Mouse (Mus musculus) right cerebral cortex, postnatal 4 days (tissue): ENCODE measurements around the gene Cyp2d40.
A peak's percentile ranks its signal among the peaks of the same experiment; 100 is the strongest.
"Not testable (repeated sequence)": the region's sequence is repeated elsewhere in the genome, so short reads cannot be mapped to it uniquely, and the experiment has no call there.

ENCODE experiments used
- DNase-seq: peaks from one replicate; pipeline ENCODE4 v3.0.0-alpha.2; 2022

Cyp2d40 gene

GRCm38 (mm10) chr15:82763631-82764420 lies at the start of gene Cyp2d40:
TSS of gene Cyp2d40 (minus strand) at chr15:82764183.
- DNase-seq: no peak

GRCm38 (mm10) chr15:82810556-82810955 lies 46.6 kb upstream of the Cyp2d40 start:
- DNase-seq: no peak

GRCm38 (mm10) chr15:82809511-82809910 lies 45.5 kb upstream of the Cyp2d40 start:
- DNase-seq: no peak

- no peak for DNase-seq
These were observed 43.2 kb upstream of the Cyp2d40 start for GRCm38 (mm10) chr15:82806969-82807763.

- peak; percentile 97 for DNase-seq
These were observed 41.0 kb upstream of the Cyp2d40 start for GRCm38 (mm10) chr15:82804708-82805639.

GRCm38 (mm10) chr15:82795936-82796440 lies 32.0 kb upstream of the Cyp2d40 start:
- no peak for DNase-seq

GRCm38 (mm10) chr15:82794277-82794676 lies 30.3 kb upstream of the Cyp2d40 start, which contains the start of gene Cyp2d26:
TSS of gene Cyp2d26 (minus strand) at chr15:82794294.
- DNase-seq: no peak

GRCm38 (mm10) chr15:82793868-82794267 lies 29.9 kb upstream of the Cyp2d40 start:
- no peak for DNase-seq

- no peak for DNase-seq
These were observed 29.5 kb upstream of the Cyp2d40 start for GRCm38 (mm10) chr15:82793454-82793853.

- DNase-seq: no peak
These were observed 28.6 kb upstream of the Cyp2d40 start for GRCm38 (mm10) chr15:82792566-82792965.

GRCm38 (mm10) chr15:82784581-82784980 lies 20.6 kb upstream of the Cyp2d40 start:
- no peak for DNase-seq

GRCm38 (mm10) chr15:82783800-82784199 lies 19.8 kb upstream of the Cyp2d40 start:
- DNase-seq: no peak

GRCm38 (mm10) chr15:82777856-82778255 lies 13.9 kb upstream of the Cyp2d40 start:
- not testable (repeated sequence) for DNase-seq

GRCm38 (mm10) chr15:82765943-82766342 lies 2.0 kb upstream of the Cyp2d40 start:
- no peak for DNase-seq

- DNase-seq: no peak
These were observed 898 bp upstream of the Cyp2d40 start for GRCm38 (mm10) chr15:82764881-82765280.

- no peak for DNase-seq
These were observed 15.8 kb downstream of the Cyp2d40 start for GRCm38 (mm10) chr15:82748141-82748540.

- DNase-seq: no peak
These were observed 16.5 kb downstream of the Cyp2d40 start for GRCm38 (mm10) chr15:82747516-82747915.

- DNase-seq: not testable (repeated sequence)
These were observed 30.6 kb downstream of the Cyp2d40 start for GRCm38 (mm10) chr15:82733331-82733925.
